Mouse (Mus musculus) erythroblast, embryonic 14.5 days (primary cell): ENCODE data around the gene Cenpp. TPM values are rescaled to one million over a fixed set of nuclear protein-coding genes. Genes with fewer than 3 reads are reported as not detected.
"Not testable (repeated sequence)": the region's sequence is repeated elsewhere in the genome, so short reads cannot be mapped to it uniquely, and the experiment has no call there.

ENCODE experiments used
- H3K27me3 ChIP-seq: 2 replicates; pipeline ENCODE4 v1.6.1; 2012; ENCODE audit warnings: inconsistent platforms; ENCODE audit not compliant: control insufficient read depth
- H3K36me3 ChIP-seq: 2 replicates; pipeline ENCODE4 v1.6.1; 2012; ENCODE audit warnings: mild to moderate bottlenecking, inconsistent platforms; ENCODE audit not compliant: control insufficient read depth
- H3K4me1 ChIP-seq: 2 replicates; pipeline ENCODE4 v1.6.1; 2012; ENCODE audit warnings: inconsistent platforms; ENCODE audit not compliant: control insufficient read depth
- H3K4me3 ChIP-seq: replicated peaks from 2 replicates; pipeline ENCODE3; 2012; ENCODE audit warnings: moderate library complexity, mild to moderate bottlenecking, inconsistent platforms
- H3K9me3 ChIP-seq: 2 replicates; pipeline ENCODE4 v1.6.1; 2012; ENCODE audit warnings: low read length, inconsistent platforms, mixed read lengths; ENCODE audit not compliant: control insufficient read depth
- GATA1 ChIP-seq: IDR thresholded peaks from 2 replicates; pipeline ENCODE4 v1.6.1; 2012; ENCODE audit warnings: low read length, inconsistent platforms, mixed read lengths
- TAL1 ChIP-seq: IDR thresholded peaks from 3 replicates; pipeline ENCODE4 v1.6.1; 2012; ENCODE audit warnings: low read length, inconsistent platforms, mixed read lengths
- polyA plus RNA-seq: library from polyadenylated mRNA; stranded (reverse); fragments of >175 nt; gene quantifications from 2 replicates; pipeline ENCODE4 v1.2.3, GENCODE M21; 2012

Gene Cenpp
- polyA plus RNA-seq, 1 experiment: 1.5 TPM

- Histone ChIP-seq H3K9me3 (no peaks in the 10 kb centered on the region), H3K36me3 (peaks cover 21% of the 10 kb centered on the region), H3K4me3 (no peak overlapping the region), H3K4me1 (peaks cover 41% of the 10 kb centered on the region), H3K27me3 (no peaks in the 10 kb centered on the region)
- TF ChIP-seq GATA1 (no peak), TAL1 (no peak)
Measured at GRCm38 (mm10) chr13:49617021-49617420, 35.6 kb downstream of the Cenpp start.

DNA sequence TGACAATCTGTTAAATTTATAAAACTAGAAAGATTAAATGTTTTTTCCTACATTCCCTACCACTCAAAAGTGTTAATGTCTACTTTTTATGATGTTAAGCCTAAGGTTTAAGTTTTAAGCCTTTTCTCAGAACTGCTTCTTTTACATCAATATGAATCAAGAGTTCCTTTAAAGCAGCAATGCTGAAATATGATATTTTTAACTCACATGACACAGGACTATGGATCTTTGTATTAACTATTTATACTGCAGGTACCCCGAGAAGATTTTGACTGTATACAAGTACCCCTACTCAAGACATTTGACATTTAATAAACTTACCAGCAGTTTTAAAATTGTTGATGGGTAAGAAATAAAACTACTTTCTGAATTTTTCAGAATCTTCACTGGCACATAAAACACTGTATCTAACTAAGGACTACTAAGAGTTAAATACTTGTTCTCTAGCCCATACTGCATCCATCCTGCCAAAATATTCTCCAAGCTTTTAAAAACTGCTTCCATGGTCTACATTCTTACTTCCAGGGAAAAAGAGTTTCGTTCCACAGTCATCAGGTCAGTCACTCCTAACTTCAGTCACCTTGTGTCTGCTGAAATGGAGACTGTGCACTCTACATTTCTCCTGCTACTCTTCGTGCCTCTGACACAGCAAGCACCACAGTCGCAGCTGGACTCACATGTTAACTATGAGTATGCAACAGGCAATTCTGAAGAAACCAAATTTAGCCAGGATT, 43.8 kb downstream of the Cenpp start:
- Histone ChIP-seq H3K27me3 (no peaks in the 10 kb centered on the region), H3K36me3 (peaks cover 3% of the 10 kb centered on the region), H3K4me1 (no peaks in the 10 kb centered on the region), H3K4me3 (no peak overlapping the region), H3K9me3 (no peaks in the 10 kb centered on the region)
- TF ChIP-seq TAL1 (no peak), GATA1 (no peak)

- H3K9me3 ChIP-seq: no peaks in the 10 kb centered on the region
- no peak for TF ChIP-seq TAL1
- TF ChIP-seq GATA1: no peak
- H3K36me3 ChIP-seq: peaks cover 2% of the 10 kb centered on the region
- no peak within 1 kb of the TSS for H3K4me3 ChIP-seq
- H3K4me1 ChIP-seq: no peaks in the 10 kb centered on the region
- H3K27me3 ChIP-seq: no peaks in the 10 kb centered on the region
Measured at GRCm38 (mm10) chr13:49607714-49608113, 44.9 kb downstream of the Cenpp start, which contains the start of gene Ogn. TSS of gene Ogn (plus strand) at chr13:49608046.

GRCm38 (mm10) chr13:49603603-49604002, 49.0 kb downstream of the Cenpp start:
- H3K4me3 ChIP-seq: no peak overlapping the region

GRCm38 (mm10) chr13:49602541-49602940, 50.0 kb downstream of the Cenpp start:
- not testable (repeated sequence) for H3K4me1 ChIP-seq

More at GRCm38 (mm10) chr13:49603603-49604002, 49.0 kb downstream of the Cenpp start:
- 0 out of 2 replicates have a peak, but pooled peaks cover 2% of the 10 kb centered on the region for H3K9me3 ChIP-seq
- H3K4me1 ChIP-seq: no peaks in the 10 kb centered on the region
- no peaks in the 10 kb centered on the region for H3K27me3 ChIP-seq
- TF ChIP-seq TAL1 (no peak), GATA1 (no peak)
- peaks cover 11% of the 10 kb centered on the region for H3K36me3 ChIP-seq

GRCm38 (mm10) chr13:49586062-49586461, 66.5 kb downstream of the Cenpp start:
- Histone ChIP-seq H3K4me1 (no peaks in the 10 kb centered on the region), H3K27me3 (no peaks in the 10 kb centered on the region), H3K36me3 (no peaks in the 10 kb centered on the region), H3K4me3 (no peak overlapping the region), H3K9me3 (no peaks in the 10 kb centered on the region)
- no peak for TF ChIP-seq GATA1
- TF ChIP-seq TAL1: no peak

More at GRCm38 (mm10) chr13:49602541-49602940, 50.0 kb downstream of the Cenpp start:
- H3K27me3 ChIP-seq, H3K9me3 ChIP-seq, H3K4me3 ChIP-seq: not testable (repeated sequence)
- peaks cover 11% of the 10 kb centered on the region for H3K36me3 ChIP-seq

DNA sequence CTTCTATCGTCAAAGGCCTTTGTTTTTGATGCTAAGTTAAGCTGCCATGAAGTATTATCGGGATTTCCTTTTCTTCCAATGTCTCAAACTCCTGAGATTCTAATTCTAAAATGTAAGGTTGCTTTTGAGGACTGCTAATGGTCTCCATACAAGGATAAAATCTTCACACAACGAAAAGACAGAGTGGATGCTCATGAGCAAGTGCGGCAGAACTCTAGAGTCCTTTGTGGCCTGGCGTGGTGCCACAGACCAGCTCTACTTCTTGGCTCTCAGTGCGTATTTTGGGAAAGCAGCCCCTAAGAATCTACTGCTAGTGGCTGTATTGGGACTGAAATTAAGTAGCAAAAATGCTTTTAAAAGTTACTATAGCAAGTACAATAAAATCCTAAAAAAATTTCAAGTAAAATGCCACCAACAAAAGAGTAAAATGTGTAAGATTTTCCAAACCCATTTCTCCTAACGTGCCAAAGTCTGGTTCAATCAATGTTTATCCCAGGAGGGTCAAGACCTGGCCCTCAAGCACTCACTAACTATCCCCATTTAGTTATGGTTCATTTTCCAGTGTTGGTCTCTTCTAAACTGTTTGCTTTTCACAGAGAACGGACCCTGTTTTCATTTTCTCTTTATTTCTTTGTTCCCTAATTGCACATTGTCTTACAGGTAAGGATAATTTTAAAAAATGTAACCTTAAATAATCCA, 68.1 kb downstream of the Cenpp start:
- no peaks in the 10 kb centered on the region for H3K9me3 ChIP-seq
- H3K4me1 ChIP-seq: no peaks in the 10 kb centered on the region
- H3K27me3 ChIP-seq: no peaks in the 10 kb centered on the region
- H3K4me3 ChIP-seq: no peak overlapping the region
- TF ChIP-seq TAL1 (no peak), GATA1 (no peak)
- peaks cover 2% of the 10 kb centered on the region for H3K36me3 ChIP-seq

DNA sequence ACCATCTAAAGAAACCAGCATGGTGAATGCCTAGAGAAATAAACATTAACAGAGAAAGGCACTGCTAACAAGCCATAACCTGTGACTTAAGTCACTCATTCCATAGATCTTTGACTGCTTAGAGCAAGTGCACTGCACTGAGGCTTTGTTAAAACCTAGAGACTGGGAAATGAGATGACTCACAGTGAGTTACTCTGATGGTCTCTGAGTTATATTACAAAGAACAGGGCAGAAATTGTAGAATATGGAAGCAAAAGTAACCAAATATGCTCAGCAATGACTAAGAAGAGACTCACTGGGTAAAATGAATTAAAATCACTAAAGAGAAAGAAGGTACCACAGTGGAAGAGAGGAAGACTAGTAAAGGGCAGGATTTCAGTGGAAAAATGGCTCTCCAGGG, 68.7 kb downstream of the Cenpp start:
- no peak overlapping the region for H3K4me3 ChIP-seq
- TF ChIP-seq GATA1: no peak
- H3K27me3 ChIP-seq: no peaks in the 10 kb centered on the region
- H3K4me1 ChIP-seq: no peaks in the 10 kb centered on the region
- no peaks in the 10 kb centered on the region for H3K9me3 ChIP-seq
- H3K36me3 ChIP-seq: peaks cover 2% of the 10 kb centered on the region
